Mouse (Mus musculus) fat pad, adult 2 months (tissue): ENCODE data around the gene Ryr3.
"Not testable (repeated sequence)": the region's sequence is repeated elsewhere in the genome, so short reads cannot be mapped to it uniquely, and the experiment has no call there.

Experiments
- DNase-seq: peaks from one replicate; pipeline ENCODE4 v3.0.0-alpha.2; 2011; ENCODE audit warnings: low read depth, low spot score; ENCODE audit errors: extremely low read depth

Gene Ryr3

GRCm38 (mm10) chr2:113104609-113105008 is 112.3 kb downstream of the Ryr3 start:
- no peak for DNase-seq

- no peak for DNase-seq
Measured at GRCm38 (mm10) chr2:113095184-113095583, 121.7 kb downstream of the Ryr3 start.

DNA sequence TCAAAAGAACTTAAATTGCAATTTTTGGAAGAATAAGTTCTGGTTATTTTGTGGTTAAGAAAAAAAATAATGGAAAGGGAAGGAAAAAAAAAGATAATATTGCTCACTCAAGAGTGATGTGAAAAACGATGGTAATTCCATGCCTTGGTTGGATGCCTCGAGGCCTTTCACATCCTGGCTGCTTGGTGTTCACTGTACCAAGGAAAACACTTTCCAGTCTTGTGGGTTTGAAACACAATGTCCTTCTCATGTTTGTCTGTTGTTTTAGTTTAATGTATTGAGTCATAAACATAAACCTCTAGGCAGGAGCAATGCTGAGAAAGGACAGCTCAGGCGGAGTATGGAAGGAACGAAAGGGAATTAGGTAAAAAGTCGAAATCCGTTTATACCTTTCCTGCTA is 122.8 kb downstream of the Ryr3 start:
- no peak for DNase-seq

DNA sequence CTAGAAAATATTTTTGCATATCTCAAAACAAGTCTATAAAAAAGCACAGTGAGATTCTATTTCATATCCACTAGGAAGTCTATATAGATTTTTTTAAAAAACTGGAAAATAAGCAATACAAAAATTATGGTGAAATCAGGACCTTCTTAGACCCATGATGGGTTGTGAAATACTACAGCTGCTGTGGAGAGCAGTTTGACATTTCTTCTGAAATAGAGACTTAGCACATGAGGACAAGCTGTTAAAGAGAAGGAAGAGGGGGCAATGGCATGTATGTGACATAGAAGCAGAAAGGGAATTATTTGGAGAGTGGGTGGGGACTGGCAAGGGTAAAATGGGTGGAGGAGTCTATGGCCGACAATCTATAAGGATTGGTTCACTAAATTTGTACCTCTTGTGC is 124.1 kb downstream of the Ryr3 start:
- no peak for DNase-seq

DNA sequence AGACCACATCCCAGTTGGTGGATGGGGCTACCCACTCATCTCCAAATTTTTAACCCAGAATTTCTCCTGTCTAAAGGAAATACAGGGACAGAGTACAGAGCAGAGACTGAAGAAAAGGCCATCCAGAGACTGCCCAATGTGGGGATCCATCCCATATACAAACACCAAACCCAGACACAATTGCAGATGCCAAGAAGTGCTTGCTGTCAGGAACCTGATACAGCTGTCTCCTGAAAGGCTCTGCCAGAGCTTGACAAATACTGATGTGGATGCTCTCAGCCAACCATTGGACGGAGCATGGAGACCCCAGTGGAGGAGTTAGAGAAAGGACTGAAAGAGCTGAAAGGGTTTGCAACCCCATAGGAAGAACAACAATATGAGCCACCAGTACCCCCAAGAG is 125.6 kb downstream of the Ryr3 start:
- DNase-seq, result not testable (repeated sequence)

GRCm38 (mm10) chr2:113076396-113076795 is 140.5 kb downstream of the Ryr3 start:
- DNase-seq, result no peak

GRCm38 (mm10) chr2:113059367-113059766 is 157.5 kb downstream of the Ryr3 start:
- DNase-seq, result no peak

GRCm38 (mm10) chr2:113058914-113059313 is 158.0 kb downstream of the Ryr3 start:
- no peak for DNase-seq

DNA sequence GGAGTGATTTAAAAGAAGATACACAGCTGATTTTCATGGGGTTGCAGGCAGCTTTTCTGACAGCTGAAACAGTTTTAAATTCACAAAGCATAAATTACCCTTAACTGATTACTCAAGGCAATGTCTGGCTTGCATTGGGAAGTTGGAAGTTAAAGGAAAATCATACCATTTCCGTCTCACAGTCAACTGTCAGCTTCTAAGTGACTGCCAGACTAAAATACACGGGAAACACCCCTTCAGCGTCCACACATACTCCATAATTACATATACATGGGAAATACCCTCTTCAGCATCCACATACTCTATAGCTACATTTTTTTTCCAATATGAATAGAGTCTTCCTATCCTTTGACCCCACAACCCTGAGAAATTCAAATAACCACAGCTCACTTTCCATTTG is 158.8 kb downstream of the Ryr3 start:
- DNase-seq, result no peak

DNA sequence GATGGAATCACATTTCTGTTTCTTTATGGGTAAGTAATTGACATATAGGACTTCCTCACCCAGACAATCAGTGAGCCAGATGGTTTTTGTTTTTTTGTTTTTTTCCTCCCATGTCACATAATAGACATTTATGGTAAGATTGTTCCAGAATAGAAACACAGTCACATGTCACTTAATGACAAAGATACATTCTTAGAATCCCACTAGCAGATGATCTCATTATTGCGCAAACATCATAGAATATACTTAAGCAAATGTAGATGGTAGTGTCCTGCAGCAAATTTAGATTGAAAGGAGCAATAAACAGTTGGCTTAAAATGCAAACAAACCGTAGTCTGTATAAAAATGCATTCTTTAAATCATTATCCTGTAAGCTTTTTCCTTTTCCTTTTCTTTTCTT is 161.3 kb downstream of the Ryr3 start:
- no peak for DNase-seq

DNA sequence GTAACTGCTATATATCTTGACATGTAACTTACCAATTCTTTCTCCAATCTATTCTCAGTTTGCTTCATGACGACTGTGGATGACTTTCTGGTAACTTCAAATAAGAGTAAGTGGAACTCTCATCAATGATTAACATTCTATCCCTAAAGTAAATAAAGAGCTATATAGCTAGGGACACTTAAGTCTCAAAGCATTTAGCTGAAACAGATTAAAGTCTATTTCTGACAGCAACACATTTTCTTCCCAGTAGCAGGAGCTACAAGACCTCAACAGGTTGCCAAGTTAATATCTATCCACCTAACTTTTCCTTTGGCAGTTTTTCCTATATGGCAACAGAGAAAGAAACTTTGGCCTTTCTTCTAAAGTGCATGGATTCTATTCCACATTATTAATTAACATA is 167.1 kb downstream of the Ryr3 start:
- DNase-seq, result no peak

- no peak for DNase-seq
Measured at GRCm38 (mm10) chr2:113036550-113036949, 180.3 kb downstream of the Ryr3 start.

DNA sequence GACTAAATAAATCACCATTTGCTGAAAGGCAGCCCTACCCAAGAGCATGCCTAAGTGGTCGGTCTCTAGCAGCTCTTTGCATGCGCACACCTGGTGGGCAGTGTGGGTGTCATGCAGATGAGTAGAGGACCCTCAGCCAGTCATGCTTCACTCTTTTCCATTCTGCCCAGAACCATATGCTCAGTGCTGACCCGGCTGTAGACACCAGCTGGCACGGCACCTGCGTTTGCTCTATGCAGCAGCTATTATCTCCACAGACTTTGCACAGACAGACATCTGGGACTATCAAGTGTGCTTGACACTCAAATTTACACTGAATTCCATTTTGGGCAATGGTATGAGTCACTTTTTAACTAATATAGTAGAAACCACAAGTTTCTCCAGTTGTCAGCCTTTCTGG is 186.2 kb downstream of the Ryr3 start:
- DNase-seq, result no peak

GRCm38 (mm10) chr2:113019896-113020295 is 197.0 kb downstream of the Ryr3 start:
- no peak for DNase-seq

- no peak for DNase-seq
Measured at GRCm38 (mm10) chr2:113018278-113018677, 198.6 kb downstream of the Ryr3 start.

- no peak for DNase-seq
Measured at GRCm38 (mm10) chr2:113016236-113016635, 200.7 kb downstream of the Ryr3 start.

DNA sequence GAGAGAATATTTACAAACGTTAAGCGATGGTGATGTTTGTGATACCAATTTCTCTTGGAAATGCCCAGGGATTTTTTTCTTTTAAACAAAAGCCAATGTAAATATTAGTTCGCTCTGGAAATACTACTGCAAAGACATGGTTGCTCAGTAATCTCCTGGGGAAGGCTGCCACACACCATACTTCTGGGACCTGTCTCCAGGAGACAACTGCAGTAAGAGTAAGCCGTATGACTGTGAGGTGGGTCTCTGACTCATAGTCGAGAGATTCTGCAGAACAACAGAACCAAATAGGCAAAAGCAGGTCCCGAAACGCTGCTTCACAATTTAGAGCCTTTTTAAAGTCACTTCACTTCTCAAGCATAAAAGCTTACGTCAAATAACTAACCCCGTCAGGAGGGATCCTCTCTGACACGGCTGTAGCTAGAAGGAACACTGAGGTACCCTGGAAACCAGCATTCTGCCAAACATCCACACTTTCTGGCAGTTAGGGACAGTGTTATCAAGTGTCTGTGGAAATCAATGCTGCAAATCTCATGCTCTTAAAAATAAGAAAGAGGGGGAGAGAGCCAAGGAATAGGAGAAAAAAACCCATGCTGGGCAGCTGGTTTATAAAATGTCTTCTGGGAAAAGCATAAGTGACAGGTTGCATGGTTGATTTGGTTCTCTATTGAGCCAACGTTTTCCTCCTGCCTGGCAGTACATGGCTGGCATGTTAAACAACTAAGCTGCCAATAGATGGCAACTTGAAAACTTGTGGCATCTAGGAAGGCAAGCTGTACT is 207.7 kb downstream of the Ryr3 start:
- DNase-seq, result no peak

DNA sequence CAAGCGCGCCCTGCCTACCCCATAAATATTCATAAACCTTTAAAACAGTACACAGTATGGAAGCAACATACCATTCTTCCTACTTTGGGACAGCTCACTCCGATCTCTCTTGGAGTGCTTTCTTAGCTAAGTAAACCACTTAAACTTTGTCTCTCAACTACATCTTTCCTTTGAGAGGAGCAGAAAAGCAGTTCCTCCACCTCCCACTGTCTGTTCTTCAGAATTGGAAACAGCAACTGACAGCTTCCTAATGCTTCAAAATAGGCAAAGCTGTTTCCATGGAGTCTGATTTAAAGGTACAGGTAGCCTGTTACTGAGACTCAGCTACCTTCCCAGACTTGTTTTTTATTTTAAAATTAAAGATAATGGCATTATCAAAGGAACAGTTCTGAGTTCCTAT is 218.4 kb downstream of the Ryr3 start:
- DNase-seq, result no peak

DNA sequence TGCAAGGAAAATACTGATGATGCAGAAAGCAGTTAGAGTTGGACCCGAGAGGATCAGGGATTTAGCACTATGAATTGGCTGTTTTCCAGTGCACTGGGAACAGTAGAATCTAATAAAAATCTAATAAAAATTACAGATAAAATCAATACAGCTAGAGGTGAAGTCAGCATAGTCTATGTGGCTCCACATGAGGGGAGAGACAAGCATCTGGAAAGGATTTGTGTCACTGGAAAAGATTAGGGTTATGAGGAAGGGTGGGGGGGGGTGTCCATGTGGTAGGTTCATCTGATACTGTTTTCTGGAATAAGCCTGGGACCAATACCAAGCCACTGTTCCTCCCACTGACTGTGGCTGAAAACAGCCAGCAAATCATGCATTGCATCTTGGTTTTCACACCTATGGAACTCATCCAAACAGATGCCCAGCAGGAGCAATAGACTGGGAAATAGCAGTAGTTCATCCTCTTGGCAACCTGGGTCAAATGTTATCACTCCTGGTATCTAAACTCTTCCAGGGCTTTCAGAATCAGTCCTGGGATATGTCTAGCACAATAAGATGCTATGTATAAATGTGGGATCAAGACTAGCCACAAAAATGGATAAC is 233.9 kb downstream of the Ryr3 start:
- no peak for DNase-seq

GRCm38 (mm10) chr2:112966807-112967625 is 249.9 kb downstream of the Ryr3 start:
- no peak for DNase-seq

- no peak for DNase-seq
Measured at GRCm38 (mm10) chr2:112948931-112949330, 268.0 kb downstream of the Ryr3 start.

GRCm38 (mm10) chr2:112931776-112932175 is 285.1 kb downstream of the Ryr3 start:
- DNase-seq, result no peak
